Mouse (Mus musculus): Measurements from ENCODE around the gene Ring1. TPM values are rescaled to one million over a fixed set of nuclear protein-coding genes. Genes with fewer than 3 reads are reported as not detected.
"Not testable (repeated sequence)": the region's sequence is repeated elsewhere in the genome, so short reads cannot be mapped to it uniquely, and the experiment has no call there.

The Ring1 gene
- polyA plus RNA-seq, 1 experiment from 2014 or later = 3.8 TPM

- Histone ChIP-seq H3K4me1 (ENCODE audit: control insufficient read depth, insufficient read depth, low read length) (peaks cover 5% of the 10 kb centered on the region; the same call in 1 of the 2 replicates), H3K4me3 (ENCODE audit: low read depth, low read length) (peak overlapping the region; percentile 44), H3K4me2 (ENCODE audit: low read depth, low read length) (peak overlapping the region; percentile 93), H3K27ac (replicated peaks; ENCODE audit: low read depth, low read length) (no peak overlapping the region), H3K27me3 (ENCODE audit: control insufficient read depth, insufficient read depth, low read length) (peaks cover 27% of the 10 kb centered on the region), H3K9ac (replicated peaks; ENCODE audit: low read length) (peak overlapping the region; percentile 47), H3K9me3 (replicated peaks; ENCODE audit: control insufficient read depth, low read length) (no peaks in the 10 kb centered on the region), H3K36me3 (replicated peaks; ENCODE audit: control insufficient read depth, insufficient read depth, low read depth, low read length) (no peaks in the 10 kb centered on the region)
- WGBS = 2% methylated on average over 82 of the region's 87 CpGs
- DNase-seq (ENCODE audit: low spot score) = peak; percentile 22
- peak; percentile 65; the same call in 1 of the 2 replicates for ATAC-seq (replicated peaks; ENCODE audit: insufficient number of reproducible peaks, low FRiP score, low TSS enrichment, low read depth)
Measured at GRCm38 (mm10) chr17:33999341-34000149, 24.9 kb downstream of the Ring1 start.

GRCm38 (mm10) chr17:33998697-33999096 is 25.8 kb downstream of the Ring1 start:
- not testable (repeated sequence) for H3K9ac ChIP-seq (replicated peaks; ENCODE audit: low read length); H3K9me3 ChIP-seq (replicated peaks; ENCODE audit: control insufficient read depth, low read length); H3K4me2 ChIP-seq (ENCODE audit: low read depth, low read length); H3K4me1 ChIP-seq (ENCODE audit: control insufficient read depth, insufficient read depth, low read length); H3K27ac ChIP-seq (replicated peaks; ENCODE audit: low read depth, low read length); DNase-seq (ENCODE audit: low spot score); H3K36me3 ChIP-seq (replicated peaks; ENCODE audit: control insufficient read depth, insufficient read depth, low read depth, low read length); H3K4me3 ChIP-seq (ENCODE audit: low read depth, low read length); ATAC-seq (replicated peaks; ENCODE audit: insufficient number of reproducible peaks, low FRiP score, low TSS enrichment, low read depth)
- WGBS = 53% methylated on average over 5 of the region's 5 CpGs
- H3K27me3 ChIP-seq (ENCODE audit: control insufficient read depth, insufficient read depth, low read length) = peaks cover 27% of the 10 kb centered on the region

- H3K4me2 ChIP-seq (ENCODE audit: low read depth, low read length); H3K4me3 ChIP-seq (ENCODE audit: low read depth, low read length); H3K4me1 ChIP-seq (ENCODE audit: control insufficient read depth, insufficient read depth, low read length); H3K9ac ChIP-seq (replicated peaks; ENCODE audit: low read length); H3K36me3 ChIP-seq (replicated peaks; ENCODE audit: control insufficient read depth, insufficient read depth, low read depth, low read length); H3K27ac ChIP-seq (replicated peaks; ENCODE audit: low read depth, low read length); DNase-seq (ENCODE audit: low spot score); H3K9me3 ChIP-seq (replicated peaks; ENCODE audit: control insufficient read depth, low read length); ATAC-seq (replicated peaks; ENCODE audit: insufficient number of reproducible peaks, low FRiP score, low TSS enrichment, low read depth): not testable (repeated sequence)
- peaks cover 27% of the 10 kb centered on the region for H3K27me3 ChIP-seq (ENCODE audit: control insufficient read depth, insufficient read depth, low read length)
- 96% methylated on average over 2 of the region's 2 CpGs for WGBS
Measured at GRCm38 (mm10) chr17:33997025-33997424, 27.5 kb downstream of the Ring1 start.

- peaks cover 21% of the 10 kb centered on the region for H3K27me3 ChIP-seq (ENCODE audit: control insufficient read depth, insufficient read depth, low read length)
- WGBS = 70% methylated on average over 3 of the region's 3 CpGs
Measured at GRCm38 (mm10) chr17:33995651-33996050, 28.8 kb downstream of the Ring1 start.

GRCm38 (mm10) chr17:33994959-33995358 is 29.5 kb downstream of the Ring1 start:
- no peak for DNase-seq (ENCODE audit: low spot score)
- WGBS = 92% methylated on average over 8 of the region's 8 CpGs

More at GRCm38 (mm10) chr17:33995651-33996050, 28.8 kb downstream of the Ring1 start:
- H3K9ac ChIP-seq (replicated peaks; ENCODE audit: low read length) = no peak overlapping the region
- no peaks in the 10 kb centered on the region for H3K36me3 ChIP-seq (replicated peaks; ENCODE audit: control insufficient read depth, insufficient read depth, low read depth, low read length)
- H3K4me1 ChIP-seq (ENCODE audit: control insufficient read depth, insufficient read depth, low read length) = peaks cover 5% of the 10 kb centered on the region; the same call in 1 of the 2 replicates
- ATAC-seq (replicated peaks; ENCODE audit: insufficient number of reproducible peaks, low FRiP score, low TSS enrichment, low read depth) = no peak
- H3K27ac ChIP-seq (replicated peaks; ENCODE audit: low read depth, low read length) = no peak overlapping the region
- no peak for DNase-seq (ENCODE audit: low spot score)
- H3K4me3 ChIP-seq (ENCODE audit: low read depth, low read length) = no peak overlapping the region
- no peaks in the 10 kb centered on the region for H3K9me3 ChIP-seq (replicated peaks; ENCODE audit: control insufficient read depth, low read length)
- H3K4me2 ChIP-seq (ENCODE audit: low read depth, low read length) = no peak overlapping the region

GRCm38 (mm10) chr17:33991788-33992664 is 32.5 kb downstream of the Ring1 start:
- DNase-seq (ENCODE audit: low spot score) = peak; percentile 85
- no peak for ATAC-seq (replicated peaks; ENCODE audit: insufficient number of reproducible peaks, low FRiP score, low TSS enrichment, low read depth)
- Histone ChIP-seq H3K9ac (replicated peaks; ENCODE audit: low read length) (no peak overlapping the region), H3K27me3 (ENCODE audit: control insufficient read depth, insufficient read depth, low read length) (no peaks in the 10 kb centered on the region), H3K4me2 (ENCODE audit: low read depth, low read length) (no peak overlapping the region), H3K27ac (replicated peaks; ENCODE audit: low read depth, low read length) (no peak overlapping the region), H3K4me3 (ENCODE audit: low read depth, low read length) (no peak overlapping the region), H3K9me3 (replicated peaks; ENCODE audit: control insufficient read depth, low read length) (no peaks in the 10 kb centered on the region), H3K36me3 (replicated peaks; ENCODE audit: control insufficient read depth, insufficient read depth, low read depth, low read length) (no peaks in the 10 kb centered on the region), H3K4me1 (ENCODE audit: control insufficient read depth, insufficient read depth, low read length) (no peaks in the 10 kb centered on the region)
- 30% methylated on average over 10 of the region's 10 CpGs for WGBS

More at GRCm38 (mm10) chr17:33994959-33995358, 29.5 kb downstream of the Ring1 start:
- peaks cover 4% of the 10 kb centered on the region; the same call in 1 of the 2 replicates for H3K4me1 ChIP-seq (ENCODE audit: control insufficient read depth, insufficient read depth, low read length)
- ATAC-seq (replicated peaks; ENCODE audit: insufficient number of reproducible peaks, low FRiP score, low TSS enrichment, low read depth) = no peak
- H3K4me2 ChIP-seq (ENCODE audit: low read depth, low read length) = no peak overlapping the region
- H3K9me3 ChIP-seq (replicated peaks; ENCODE audit: control insufficient read depth, low read length) = no peaks in the 10 kb centered on the region
- no peaks in the 10 kb centered on the region for H3K36me3 ChIP-seq (replicated peaks; ENCODE audit: control insufficient read depth, insufficient read depth, low read depth, low read length)
- H3K27ac ChIP-seq (replicated peaks; ENCODE audit: low read depth, low read length) = no peak overlapping the region
- no peak overlapping the region for H3K4me3 ChIP-seq (ENCODE audit: low read depth, low read length)
- peaks cover 14% of the 10 kb centered on the region for H3K27me3 ChIP-seq (ENCODE audit: control insufficient read depth, insufficient read depth, low read length)
- no peak overlapping the region for H3K9ac ChIP-seq (replicated peaks; ENCODE audit: low read length)

GRCm38 (mm10) chr17:33982136-33982535 is 42.3 kb downstream of the Ring1 start:
- not testable (repeated sequence) for H3K36me3 ChIP-seq (replicated peaks; ENCODE audit: control insufficient read depth, insufficient read depth, low read depth, low read length); H3K4me3 ChIP-seq (ENCODE audit: low read depth, low read length); H3K9me3 ChIP-seq (replicated peaks; ENCODE audit: control insufficient read depth, low read length); H3K9ac ChIP-seq (replicated peaks; ENCODE audit: low read length); ATAC-seq (replicated peaks; ENCODE audit: insufficient number of reproducible peaks, low FRiP score, low TSS enrichment, low read depth); H3K4me2 ChIP-seq (ENCODE audit: low read depth, low read length); H3K4me1 ChIP-seq (ENCODE audit: control insufficient read depth, insufficient read depth, low read length); H3K27ac ChIP-seq (replicated peaks; ENCODE audit: low read depth, low read length)
- H3K27me3 ChIP-seq (ENCODE audit: control insufficient read depth, insufficient read depth, low read length) = peaks cover 24% of the 10 kb centered on the region
- 15% methylated on average over 8 of the region's 8 CpGs for WGBS
- DNase-seq (ENCODE audit: low spot score) = peak; percentile 60

Data from embryonic facial prominence, embryonic 11.5 days (tissue).